Mouse (Mus musculus) midbrain, postnatal 0 days (tissue): Measurements from ENCODE around the gene Rpl36. TPM values are rescaled to one million over a fixed set of nuclear protein-coding genes. Genes with fewer than 3 reads are reported as not detected.

Source experiments
- ATAC-seq: fragments of 200-750 bp; cut with Nextera tagmentation; 2 replicates; pipeline ENCODE4 v1.8.0; 2017; ENCODE audit warnings: moderate number of reproducible peaks, mild to moderate bottlenecking, moderate TSS enrichment, moderate library complexity; ENCODE audit not compliant: low FRiP score
- DNase-seq: peaks from one replicate; pipeline ENCODE4 v3.0.0-alpha.2; 2015; ENCODE audit warnings: low spot score
- H3K27ac ChIP-seq: fragments of 300-500 bp; sonication (generic); 2 replicates; pipeline ENCODE4 v1.5.1; 2014; ENCODE audit warnings: low read depth, mild to moderate bottlenecking, low read length, mixed read lengths
- H3K27me3 ChIP-seq: fragments of 300-500 bp; sonication (generic); 2 replicates; pipeline ENCODE4 v1.6.1; 2014; ENCODE audit warnings: low read length, control low read depth, mixed read lengths; ENCODE audit not compliant: insufficient read depth
- H3K36me3 ChIP-seq: fragments of 300-500 bp; sonication (generic); 2 replicates; pipeline ENCODE4 v1.6.1; 2014; ENCODE audit warnings: low read length, control low read depth, mixed read lengths; ENCODE audit not compliant: insufficient read depth
- H3K4me1 ChIP-seq: fragments of 300-500 bp; sonication (generic); 2 replicates; pipeline ENCODE4 v1.6.1; 2014; ENCODE audit warnings: mild to moderate bottlenecking, control low read depth, antibody characterized with exemption, low read length, mixed read lengths; ENCODE audit not compliant: insufficient read depth
- H3K4me2 ChIP-seq: fragments of 300-500 bp; sonication (generic); 2 replicates; pipeline ENCODE4 v1.6.1; 2014; ENCODE audit warnings: low read depth, mild to moderate bottlenecking, low read length, mixed read lengths; ENCODE audit not compliant: poor library complexity, severe bottlenecking
- H3K4me3 ChIP-seq: fragments of 300-500 bp; sonication (generic); 2 replicates; pipeline ENCODE4 v1.5.1; 2014; ENCODE audit warnings: low read depth, mild to moderate bottlenecking, low read length, moderate library complexity
- H3K9ac ChIP-seq: fragments of 300-500 bp; sonication (generic); replicated peaks from 2 replicates; pipeline ENCODE4 v1.6.1; 2014; ENCODE audit warnings: mild to moderate bottlenecking, low read length, moderate library complexity, mixed read lengths; ENCODE audit not compliant: poor library complexity, severe bottlenecking
- H3K9me3 ChIP-seq: fragments of 300-500 bp; sonication (generic); 2 replicates; pipeline ENCODE4 v1.6.1; 2016; ENCODE audit warnings: low read length, control low read depth
- CTCF ChIP-seq: IDR thresholded peaks from 2 replicates; pipeline ENCODE4 v1.5.1; 2016; ENCODE audit warnings: antibody characterized with exemption, mild to moderate bottlenecking
- WGBS: fragments of 180-500 bp; shearing (Covaris S2); extraction: QIAGEN DNeasy Blood & Tissue Kit; methylation state at CpG from one replicate; pipeline ENCODE4 v1.1.7; 2014; 5-methylcytosine and 5-hydroxymethylcytosine counted together
- polyA plus RNA-seq: library from polyadenylated mRNA; unstranded; fragments of >200 nt; fragmentation: Nextera tagmentation; extraction: Ambion mirVana; gene quantifications from 2 replicates; pipeline ENCODE4 v1.2.1, GENCODE M21; 2015
- total RNA-seq: library from RNA; depleted of rRNA; stranded (reverse); fragments of >200 nt; gene quantifications from 2 replicates; pipeline ENCODE4 v1.2.3, GENCODE M21; 2014

The Rpl36 gene
- total and polyA plus RNA-seq, 2 experiments from 2014 or later, result 1,008 to 1,089 TPM

DNA sequence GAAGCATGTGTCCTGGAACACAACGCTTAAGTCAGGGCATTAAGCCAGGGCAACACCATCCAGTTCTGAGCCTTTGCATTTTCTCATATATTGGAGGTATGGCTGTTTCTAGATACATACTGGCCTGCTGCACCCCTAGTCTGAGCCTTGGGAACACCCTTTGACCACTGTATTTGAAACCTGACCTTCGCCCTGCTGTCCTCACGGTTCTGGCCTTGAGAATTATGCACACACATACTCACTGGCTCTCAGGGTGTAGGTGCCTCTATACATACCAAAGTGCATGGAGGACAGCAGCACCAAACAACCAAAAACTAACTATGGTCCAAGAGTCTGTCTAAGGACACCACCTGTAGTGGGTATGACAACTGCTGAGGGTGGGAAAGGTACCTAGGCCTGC is 40.3 kb upstream of the Rpl36 start:
- Histone ChIP-seq H3K4me3 (no peak overlapping the region), H3K4me2 (no peak overlapping the region), H3K27me3 (no peaks in the 10 kb centered on the region), H3K9ac (no peak overlapping the region), H3K4me1 (no peaks in the 10 kb centered on the region), H3K9me3 (no peaks in the 10 kb centered on the region), H3K27ac (no peak overlapping the region), H3K36me3 (peaks cover 81% of the 10 kb centered on the region)
- ATAC-seq (no peak), DNase-seq (no peak)
- no peak for TF ChIP-seq CTCF
- 93% methylated on average over 3 of the region's 3 CpGs for WGBS

DNA sequence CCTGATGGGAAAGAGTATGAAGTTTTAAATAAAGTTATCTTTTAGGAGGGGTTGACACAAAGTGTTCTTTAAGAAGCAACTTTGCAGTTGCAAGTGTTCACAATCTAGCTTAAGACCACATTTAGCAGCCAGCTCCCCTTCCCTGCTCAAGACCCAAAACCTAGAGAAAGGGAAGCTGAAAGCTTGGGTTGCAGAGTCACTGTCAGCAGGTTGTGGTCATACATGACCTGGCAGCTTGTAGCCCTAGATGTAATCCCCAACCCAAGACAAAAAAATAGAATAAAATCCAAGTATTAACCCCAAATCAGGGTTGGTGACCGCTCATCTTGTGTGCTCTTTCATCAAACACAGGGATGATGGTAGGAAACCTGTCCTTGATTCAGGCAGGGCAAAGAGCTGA is 30.1 kb upstream of the Rpl36 start:
- peak overlapping the region; percentile 61; the same call in 1 of the 2 replicates for H3K9ac ChIP-seq
- H3K27ac ChIP-seq, result no peak overlapping the region
- DNase-seq, result no peak
- peaks cover 24% of the 10 kb centered on the region for H3K36me3 ChIP-seq
- 69% methylated on average over 1 of the region's 1 CpGs for WGBS
- peak overlapping the region; percentile 52 for H3K4me3 ChIP-seq
- H3K27me3 ChIP-seq, result no peaks in the 10 kb centered on the region
- peak overlapping the region; percentile 76 for H3K4me2 ChIP-seq
- no peaks in the 10 kb centered on the region for H3K9me3 ChIP-seq
- no peak for TF ChIP-seq CTCF
- H3K4me1 ChIP-seq, result peaks cover 26% of the 10 kb centered on the region
- no peak for ATAC-seq

DNA sequence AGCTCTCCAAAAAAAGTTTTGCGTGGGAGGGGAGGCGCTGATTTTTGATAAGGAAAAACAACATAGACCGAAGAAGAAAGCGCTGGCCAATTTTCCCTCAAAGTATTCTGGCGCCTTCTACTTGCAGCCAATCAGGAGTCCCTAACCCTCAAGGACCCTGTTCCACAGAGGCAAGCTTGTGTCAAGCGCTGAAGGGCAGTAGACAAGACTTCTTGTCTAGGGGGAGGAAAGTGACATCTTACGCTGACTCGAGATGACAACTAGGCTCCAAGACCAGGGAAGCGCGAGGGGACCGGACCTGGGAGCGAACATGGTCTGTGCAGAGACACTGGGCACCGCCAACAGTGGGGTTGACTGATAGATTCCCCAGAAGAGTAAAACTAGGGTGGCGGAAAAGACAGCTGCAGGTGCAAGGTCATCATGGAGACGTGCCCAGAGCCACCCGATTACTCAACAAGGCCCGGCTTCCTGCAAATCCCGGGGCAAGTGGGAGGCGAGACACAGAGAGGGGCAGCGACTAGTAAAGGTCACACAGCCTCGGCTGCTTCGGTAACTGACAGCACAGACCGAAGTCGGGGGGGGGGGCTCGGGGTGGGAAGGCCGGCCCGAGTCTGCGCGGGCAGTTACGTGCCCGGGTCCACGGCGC is 29.5 kb upstream of the Rpl36 start:
- peak overlapping the region; percentile 76 for H3K4me2 ChIP-seq
- DNase-seq, result no peak
- H3K36me3 ChIP-seq, result peaks cover 21% of the 10 kb centered on the region
- peaks cover 26% of the 10 kb centered on the region for H3K4me1 ChIP-seq
- H3K27ac ChIP-seq, result peak overlapping the region; percentile 87
- no peaks in the 10 kb centered on the region for H3K9me3 ChIP-seq
- no peak for TF ChIP-seq CTCF
- no peak for ATAC-seq
- peak overlapping the region; percentile 61 for H3K9ac ChIP-seq
- no peaks in the 10 kb centered on the region for H3K27me3 ChIP-seq
- WGBS, result 4% methylated on average over 31 of the region's 33 CpGs
- peak overlapping the region; percentile 52 for H3K4me3 ChIP-seq

DNA sequence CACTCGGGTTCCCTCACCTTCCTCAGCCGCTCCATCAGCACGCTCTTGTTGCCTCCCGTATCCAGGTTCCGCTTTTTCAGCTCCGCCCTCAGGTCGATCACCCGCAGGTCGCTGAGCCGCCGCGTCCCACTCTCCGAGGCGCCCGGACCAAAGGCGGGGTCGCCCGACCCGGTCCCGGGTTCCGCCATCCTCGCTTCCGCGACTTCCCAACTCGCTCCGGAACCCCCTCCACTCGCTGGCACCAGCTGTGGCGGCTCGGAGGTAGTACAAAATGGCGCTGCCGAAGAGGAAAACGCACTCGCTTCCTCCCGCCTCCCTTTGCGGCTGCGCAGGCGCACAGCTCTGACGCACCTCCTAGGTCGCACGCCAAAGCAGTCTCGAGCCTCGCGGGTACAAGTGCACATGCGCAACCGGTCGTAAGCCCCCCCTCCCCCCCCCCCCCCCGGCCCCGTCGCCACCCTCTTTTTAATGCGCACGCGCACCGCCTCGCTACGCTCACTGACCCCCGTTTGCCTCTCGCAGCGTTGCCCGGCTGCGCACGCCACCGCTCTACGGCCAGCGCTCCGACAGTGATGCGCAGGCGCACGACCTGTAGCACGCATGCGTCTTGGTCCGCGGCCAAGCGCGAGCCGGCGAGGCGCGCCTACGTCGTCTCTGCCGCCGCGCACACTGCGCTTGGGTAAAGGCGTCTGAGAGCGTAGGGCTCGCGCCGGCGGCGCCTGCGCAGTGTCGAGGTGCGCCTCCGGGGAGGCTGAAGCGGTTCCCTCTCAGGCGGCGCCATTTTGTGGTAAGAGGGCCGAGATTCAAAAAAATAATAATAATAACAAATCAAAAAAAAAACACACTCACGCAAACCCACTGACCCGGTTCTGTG is 28.7 kb upstream of the Rpl36 start, which contains the start of the genes Safb2 and Safb:
Safb2 (minus strand) TSS at position 329 of the 874 bp plus-strand sequence.
Safb (plus strand) TSS at position 569 of the 874 bp plus-strand sequence.
- Histone ChIP-seq H3K27ac (peak within 1 kb of the TSS; percentile 87), H3K9ac (peak within 1 kb of the TSS; percentile 82), H3K4me2 (peak within 1 kb of the TSS; percentile 76), H3K4me3 (peak within 1 kb of the TSS; percentile 68), H3K36me3 (peaks cover 27% of the 10 kb centered on the region), H3K27me3 (no peaks in the 10 kb centered on the region), H3K9me3 (no peaks in the 10 kb centered on the region), H3K4me1 (peaks cover 26% of the 10 kb centered on the region)
- DNase-seq (peak; percentile 100), ATAC-seq (peak; percentile 95)
- WGBS, result under 1% methylated on average over 79 of the region's 101 CpGs
- peak; percentile 49 for TF ChIP-seq CTCF

DNA sequence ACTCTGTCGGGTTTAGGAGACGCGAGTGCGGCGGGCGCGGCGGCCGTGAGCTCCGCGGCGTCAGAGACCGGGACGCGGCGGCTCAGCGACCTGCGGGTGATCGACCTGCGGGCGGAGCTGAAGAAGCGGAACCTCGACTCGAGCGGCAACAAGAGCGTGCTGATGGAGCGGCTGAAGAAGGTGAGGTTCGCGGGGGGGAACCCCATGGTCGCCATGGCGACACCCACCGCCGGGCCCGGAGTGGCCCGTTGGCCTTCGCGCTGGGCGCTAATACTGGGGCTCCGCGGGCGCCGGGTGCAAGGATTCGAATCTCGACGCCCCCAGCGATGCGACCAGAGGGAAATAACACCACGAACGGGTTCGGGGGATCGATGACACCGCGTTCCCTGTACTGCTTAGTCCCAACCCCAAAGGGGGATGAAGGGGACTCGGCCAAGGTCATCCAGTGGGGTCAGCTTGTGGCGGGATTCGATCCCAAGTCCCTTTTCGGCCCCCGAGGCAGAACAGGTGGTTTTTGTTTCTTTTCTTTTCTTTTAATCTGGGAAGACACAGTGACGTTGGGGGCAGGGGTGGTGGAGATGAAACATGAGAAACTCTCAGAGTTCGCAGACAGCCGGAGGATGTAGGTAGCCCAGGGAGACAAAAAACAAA is 27.9 kb upstream of the Rpl36 start:
- Histone ChIP-seq H3K27ac (peak overlapping the region; percentile 83), H3K36me3 (peaks cover 35% of the 10 kb centered on the region), H3K4me3 (peak overlapping the region; percentile 68), H3K4me2 (peak overlapping the region; percentile 72), H3K9ac (peak overlapping the region; percentile 82), H3K27me3 (no peaks in the 10 kb centered on the region), H3K9me3 (no peaks in the 10 kb centered on the region), H3K4me1 (peaks cover 26% of the 10 kb centered on the region)
- peak; percentile 47 for DNase-seq
- ATAC-seq, result peak; percentile 2; the same call in 1 of the 2 replicates
- under 1% methylated on average over 59 of the region's 61 CpGs for WGBS
- TF ChIP-seq CTCF, result no peak
